Mouse (Mus musculus): ENCODE results near the gene Prkce. TPM values are rescaled to one million over a fixed set of nuclear protein-coding genes. Genes with fewer than 3 reads are reported as not detected.

Prkce gene
- 9.0 and 9.9 TPM in 2 replicates for polyA plus RNA-seq (2015; fragmentation: Nextera tagmentation; extraction: Ambion mirVana)

GRCm38 (mm10) chr17:86167320-86168230, at the start of gene Prkce:
Gene Prkce, plus strand, starts transcription at chr17:86167785.
- peaks cover 36% of the 10 kb centered on the region for H3K4me1 ChIP-seq
- peak within 1 kb of the TSS; percentile 75 for H3K4me3 ChIP-seq
- H3K27ac ChIP-seq = peak within 1 kb of the TSS; percentile 98
- under 1% methylated on average over 92 of the region's 115 CpGs for WGBS
- peaks cover under 1% of the 10 kb centered on the region for H3K36me3 ChIP-seq
- peak within 1 kb of the TSS; percentile 97 for H3K4me2 ChIP-seq
- H3K9ac ChIP-seq = peak within 1 kb of the TSS; percentile 92
- ATAC-seq (ENCODE audit: insufficient number of reproducible peaks, insufficient read depth, low FRiP score, low TSS enrichment, low read depth) = peak; percentile 66
- no peaks in the 10 kb centered on the region for H3K9me3 ChIP-seq
- H3K27me3 ChIP-seq = no peaks in the 10 kb centered on the region

- no peak overlapping the region for H3K4me2 ChIP-seq
- H3K9me3 ChIP-seq = no peaks in the 10 kb centered on the region
- ATAC-seq (ENCODE audit: insufficient number of reproducible peaks, insufficient read depth, low FRiP score, low TSS enrichment, low read depth) = no peak
- no peak overlapping the region for H3K4me3 ChIP-seq
- H3K9ac ChIP-seq = no peak overlapping the region
- peaks cover 45% of the 10 kb centered on the region for H3K36me3 ChIP-seq
- H3K27me3 ChIP-seq = no peaks in the 10 kb centered on the region
- no peaks in the 10 kb centered on the region for H3K4me1 ChIP-seq
- no peak overlapping the region for H3K27ac ChIP-seq
- 89% methylated on average over 3 of the region's 3 CpGs for WGBS
Measured at GRCm38 (mm10) chr17:86123146-86123545, 44.4 kb upstream of the Prkce start.

GRCm38 (mm10) chr17:86125908-86126307, 41.7 kb upstream of the Prkce start:
- H3K4me1 ChIP-seq = no peaks in the 10 kb centered on the region
- no peak overlapping the region for H3K9ac ChIP-seq
- H3K27me3 ChIP-seq = no peaks in the 10 kb centered on the region
- H3K4me3 ChIP-seq = no peak overlapping the region
- no peaks in the 10 kb centered on the region for H3K9me3 ChIP-seq
- WGBS = 55% methylated on average over 5 of the region's 5 CpGs
- H3K4me2 ChIP-seq = no peak overlapping the region
- peaks cover 58% of the 10 kb centered on the region for H3K36me3 ChIP-seq
- no peak overlapping the region for H3K27ac ChIP-seq
- ATAC-seq (ENCODE audit: insufficient number of reproducible peaks, insufficient read depth, low FRiP score, low TSS enrichment, low read depth) = no peak

GRCm38 (mm10) chr17:86128198-86128597, 39.4 kb upstream of the Prkce start:
- WGBS = 93% methylated on average over 5 of the region's 5 CpGs
- peaks cover 52% of the 10 kb centered on the region for H3K36me3 ChIP-seq
- ATAC-seq (ENCODE audit: insufficient number of reproducible peaks, insufficient read depth, low FRiP score, low TSS enrichment, low read depth) = no peak

GRCm38 (mm10) chr17:86132534-86132933, 35.1 kb upstream of the Prkce start:
- no peak for ATAC-seq (ENCODE audit: insufficient number of reproducible peaks, insufficient read depth, low FRiP score, low TSS enrichment, low read depth)
- Histone ChIP-seq H3K27me3 (no peaks in the 10 kb centered on the region), H3K9me3 (no peaks in the 10 kb centered on the region), H3K4me1 (no peaks in the 10 kb centered on the region), H3K9ac (no peak overlapping the region), H3K4me2 (no peak overlapping the region), H3K36me3 (peaks cover 71% of the 10 kb centered on the region), H3K4me3 (no peak overlapping the region), H3K27ac (no peak overlapping the region)
- WGBS = 66% methylated on average over 5 of the region's 5 CpGs

More at GRCm38 (mm10) chr17:86128198-86128597, 39.4 kb upstream of the Prkce start:
- no peak overlapping the region for H3K9ac ChIP-seq
- no peak overlapping the region for H3K4me2 ChIP-seq
- H3K27me3 ChIP-seq = no peaks in the 10 kb centered on the region
- no peaks in the 10 kb centered on the region for H3K9me3 ChIP-seq
- no peak overlapping the region for H3K4me3 ChIP-seq
- no peak overlapping the region for H3K27ac ChIP-seq
- no peaks in the 10 kb centered on the region for H3K4me1 ChIP-seq

- H3K27ac ChIP-seq = no peak overlapping the region
- no peak overlapping the region for H3K4me2 ChIP-seq
- H3K4me3 ChIP-seq = no peak overlapping the region
- H3K27me3 ChIP-seq = no peaks in the 10 kb centered on the region
- no peaks in the 10 kb centered on the region for H3K9me3 ChIP-seq
- 86% methylated on average over 6 of the region's 6 CpGs for WGBS
- ATAC-seq (ENCODE audit: insufficient number of reproducible peaks, insufficient read depth, low FRiP score, low TSS enrichment, low read depth) = no peak
- peaks cover 74% of the 10 kb centered on the region for H3K36me3 ChIP-seq
- H3K4me1 ChIP-seq = no peaks in the 10 kb centered on the region
- no peak overlapping the region for H3K9ac ChIP-seq
Measured at GRCm38 (mm10) chr17:86134461-86134860, 33.1 kb upstream of the Prkce start.

- 76% methylated on average over 10 of the region's 10 CpGs for WGBS
- ATAC-seq (ENCODE audit: insufficient number of reproducible peaks, insufficient read depth, low FRiP score, low TSS enrichment, low read depth) = no peak
- Histone ChIP-seq H3K27me3 (no peaks in the 10 kb centered on the region), H3K4me1 (no peaks in the 10 kb centered on the region), H3K9ac (no peak overlapping the region), H3K4me3 (no peak overlapping the region), H3K27ac (no peak overlapping the region), H3K36me3 (peaks cover 61% of the 10 kb centered on the region), H3K4me2 (no peak overlapping the region), H3K9me3 (no peaks in the 10 kb centered on the region)
Measured at GRCm38 (mm10) chr17:86135835-86136234, 31.8 kb upstream of the Prkce start.

- Histone ChIP-seq H3K36me3 (no peaks in the 10 kb centered on the region), H3K4me1 (peaks cover 12% of the 10 kb centered on the region), H3K9ac (peak overlapping the region; percentile 87), H3K9me3 (no peaks in the 10 kb centered on the region), H3K4me3 (peak overlapping the region; percentile 76), H3K4me2 (peak overlapping the region; percentile 97), H3K27me3 (no peaks in the 10 kb centered on the region), H3K27ac (peak overlapping the region; percentile 53; the same call in 1 of the 2 replicates)
- peak; percentile 70 for ATAC-seq (ENCODE audit: insufficient number of reproducible peaks, insufficient read depth, low FRiP score, low TSS enrichment, low read depth)
- under 1% methylated on average over 33 of the region's 33 CpGs for WGBS
Measured at GRCm38 (mm10) chr17:86144537-86145078, 23.0 kb upstream of the Prkce start.

GRCm38 (mm10) chr17:86145079-86145951, 22.3 kb upstream of the Prkce start, which contains the start of gene Srbd1:
Gene Srbd1, minus strand, starts transcription at chr17:86145175.
- Histone ChIP-seq H3K36me3 (no peaks in the 10 kb centered on the region), H3K9me3 (no peaks in the 10 kb centered on the region), H3K9ac (peak within 1 kb of the TSS; percentile 87), H3K27me3 (no peaks in the 10 kb centered on the region), H3K27ac (peak within 1 kb of the TSS; percentile 55), H3K4me3 (peak within 1 kb of the TSS; percentile 76), H3K4me1 (peaks cover 12% of the 10 kb centered on the region), H3K4me2 (peak within 1 kb of the TSS; percentile 97)
- 2% methylated on average over 37 of the region's 45 CpGs for WGBS
- peak; percentile 88 for ATAC-seq (ENCODE audit: insufficient number of reproducible peaks, insufficient read depth, low FRiP score, low TSS enrichment, low read depth)

- Histone ChIP-seq H3K36me3 (no peaks in the 10 kb centered on the region), H3K27ac (no peak overlapping the region), H3K4me2 (no peak overlapping the region), H3K9me3 (no peaks in the 10 kb centered on the region), H3K4me1 (peaks cover 5% of the 10 kb centered on the region), H3K4me3 (no peak overlapping the region), H3K9ac (no peak overlapping the region), H3K27me3 (no peaks in the 10 kb centered on the region)
- 100% methylated on average over 1 of the region's 1 CpGs for WGBS
- ATAC-seq (ENCODE audit: insufficient number of reproducible peaks, insufficient read depth, low FRiP score, low TSS enrichment, low read depth) = no peak
Measured at GRCm38 (mm10) chr17:86149726-86150125, 17.9 kb upstream of the Prkce start.

GRCm38 (mm10) chr17:86150867-86151348, 16.7 kb upstream of the Prkce start:
- ATAC-seq (ENCODE audit: insufficient number of reproducible peaks, insufficient read depth, low FRiP score, low TSS enrichment, low read depth) = peak; percentile 91
- H3K27ac ChIP-seq = no peak overlapping the region
- no peak overlapping the region for H3K4me3 ChIP-seq
- H3K27me3 ChIP-seq = no peaks in the 10 kb centered on the region
- peaks cover 1% of the 10 kb centered on the region for H3K4me1 ChIP-seq
- no peaks in the 10 kb centered on the region for H3K36me3 ChIP-seq
- no peaks in the 10 kb centered on the region for H3K9me3 ChIP-seq
- H3K9ac ChIP-seq = no peak overlapping the region
- WGBS = 13% methylated on average over 5 of the region's 5 CpGs
- H3K4me2 ChIP-seq = peak overlapping the region; percentile 31

Data from embryonic facial prominence, embryonic 13.5 days (tissue).